28 mouse cellular contexts compared by ENCODE assay signal in genomic region chr6:128390683-128391082, GRCm38 (mm10). TPM values are rescaled to one million over a fixed set of nuclear protein-coding genes. Genes with fewer than 3 reads are reported as not detected.
A peak's percentile ranks its signal among the peaks of the same experiment; 100 is the strongest.
DNase-seq lines count a peak whose midpoint lies in the region; ATAC-seq lines count a peak whose summit lies in the region.
"Had no signal": no experiment of that assay in that cellular context is flagged by ENCODE, and none has a peak within 500 bp of the region (broad histone marks: within the 10 kb centered on the region; RNA-seq: fewer than 3 reads in every experiment).

No protein-coding gene starts in this region.

- ATAC-seq in hindbrain, embryonic 13.5 days (ENCODE audit: low FRiP score): no peak
- ATAC-seq: CD4-positive, CD25-positive, alpha-beta regulatory T cell, adult 4 months; forebrain, embryonic 13.5 days; forebrain, embryonic 15.5 days; forebrain, postnatal 0 days had no signal

- H3K4me2 ChIP-seq in hindbrain, embryonic 13.5 days: no peak overlapping the region
- H3K4me2 ChIP-seq: embryonic facial prominence, embryonic 13.5 days; embryonic facial prominence, embryonic 15.5 days; forebrain, embryonic 13.5 days; forebrain, embryonic 15.5 days had no signal

- H3K4me3 ChIP-seq in hindbrain, embryonic 13.5 days: no peak overlapping the region
- H3K4me3 ChIP-seq: embryonic facial prominence, embryonic 13.5 days; embryonic facial prominence, embryonic 15.5 days; erythroblast, embryonic 14.5 days; forebrain, embryonic 13.5 days; forebrain, embryonic 15.5 days had no signal

- no peak overlapping the region for H3K27ac ChIP-seq in hindbrain, embryonic 13.5 days
- H3K27ac ChIP-seq: embryonic facial prominence, embryonic 13.5 days; embryonic facial prominence, embryonic 15.5 days; forebrain, embryonic 13.5 days; forebrain, embryonic 15.5 days had no signal

- no peaks in the 10 kb centered on the region for H3K4me1 ChIP-seq in hindbrain, embryonic 13.5 days (replicated peaks)
- H3K4me1 ChIP-seq: embryonic facial prominence, embryonic 13.5 days; forebrain, embryonic 13.5 days; forebrain, embryonic 15.5 days had no signal

- no peaks in the 10 kb centered on the region for H3K9me3 ChIP-seq in hindbrain, embryonic 13.5 days
- H3K9me3 ChIP-seq: embryonic facial prominence, embryonic 13.5 days; embryonic facial prominence, embryonic 15.5 days; forebrain, embryonic 13.5 days; forebrain, embryonic 15.5 days; G1E had no signal

- no peaks in the 10 kb centered on the region for H3K36me3 ChIP-seq in hindbrain, embryonic 13.5 days
- H3K36me3 ChIP-seq: embryonic facial prominence, embryonic 13.5 days; embryonic facial prominence, embryonic 15.5 days; forebrain, embryonic 15.5 days; G1E had no signal

- WGBS in hindbrain, embryonic 13.5 days: 60% methylated on average over 1 of the region's 1 CpGs

- DNase-seq in 3T3-L1 (ENCODE audit: low read depth, low spot score) (peak; percentile 31), NIH3T3 (ENCODE audit: low read depth) (peak; percentile 45)
- peak; percentile 71 for DNase-seq in gonadal fat pad, adult 2 months (ENCODE audit: low read depth)
- DNase-seq in kidney, postnatal 25 days: no peak
- DNase-seq: adrenal gland, adult 2 months; adrenal gland, postnatal 10 days; adrenal gland, postnatal 25 days; B cell, adult 2 months; cerebellum, adult 11 months; cerebellum, adult 18-20 months; cerebellum, adult 8-10 months; cerebellum, adult 9-11 months; cerebellum, postnatal 14 days; cerebellum, postnatal 36 days; embryo, embryonic 11 days; forebrain, postnatal 0 days had no signal

- no peaks in the 10 kb centered on the region for H3K27me3 ChIP-seq in hindbrain, embryonic 13.5 days
- H3K27me3 ChIP-seq: CH12.LX; embryonic facial prominence, embryonic 13.5 days; embryonic facial prominence, embryonic 15.5 days; forebrain, embryonic 13.5 days; forebrain, embryonic 15.5 days had no signal

- H3K9ac ChIP-seq in hindbrain, embryonic 13.5 days: no peak overlapping the region
- H3K9ac ChIP-seq: embryonic facial prominence, embryonic 13.5 days; embryonic facial prominence, embryonic 15.5 days; forebrain, embryonic 13.5 days; forebrain, embryonic 15.5 days; forebrain, postnatal 0 days had no signal

RNA-seq across cellular contexts. Expression of gene Nrip2, which starts 8.4 kb away (rescaled TPM):
- 7.5 and 8.2 TPM in 2 replicates for polyA plus RNA-seq in gonadal fat pad, adult 2 months (2012; rRNA removed)
- polyA plus RNA-seq in hindbrain, embryonic 13.5 days (2015; fragmentation: Nextera tagmentation; extraction: Ambion mirVana): 8.1 and 9.5 TPM in 2 replicates
- polyA plus RNA-seq: erythroblast, embryonic 14.5 days; G1E had no signal

RNA-seq across cellular contexts. Expression of gene Gm44596, which starts 15.4 kb away (rescaled TPM):
- polyA plus RNA-seq in gonadal fat pad, adult 2 months (2012; rRNA removed): not detected in 2 replicates
- not detected in 2 replicates for polyA plus RNA-seq in hindbrain, embryonic 13.5 days (2015; fragmentation: Nextera tagmentation; extraction: Ambion mirVana)
- polyA plus RNA-seq: adrenal gland, adult 2 months; brain, embryonic 14.5 days; CD4-positive, CD25-positive, alpha-beta regulatory T cell, adult 4 months; embryonic facial prominence, embryonic 11.5 days; embryonic facial prominence, embryonic 13.5 days; embryonic facial prominence, embryonic 15.5 days; erythroblast, embryonic 14.5 days; forebrain, embryonic 11.5 days; forebrain, embryonic 13.5 days; forebrain, embryonic 15.5 days; forebrain, postnatal 0 days; G1E had no signal

RNA-seq across cellular contexts. Expression of gene Tex52, which starts 15.4 kb away (rescaled TPM):
- 0.18 and 0.20 TPM in 2 replicates for polyA plus RNA-seq in gonadal fat pad, adult 2 months (2012; rRNA removed)
- 0.47 and 0.70 TPM in 2 replicates for polyA plus RNA-seq in hindbrain, embryonic 13.5 days (2015; fragmentation: Nextera tagmentation; extraction: Ambion mirVana)
- polyA plus RNA-seq: adrenal gland, adult 2 months; CD4-positive, CD25-positive, alpha-beta regulatory T cell, adult 4 months; G1E had no signal

RNA-seq across cellular contexts. Expression of gene Foxm1, which starts 27.9 kb away (rescaled TPM):
- 3.0 and 4.5 TPM in 2 replicates for polyA plus RNA-seq in gonadal fat pad, adult 2 months (2012; rRNA removed)
- 8.7 and 9.6 TPM in 2 replicates for polyA plus RNA-seq in hindbrain, embryonic 13.5 days (2015; fragmentation: Nextera tagmentation; extraction: Ambion mirVana)

RNA-seq across cellular contexts. Expression of gene Rhno1, which starts 28.0 kb away (rescaled TPM):
- polyA plus RNA-seq in gonadal fat pad, adult 2 months (2012; rRNA removed): 6.7 and 10.2 TPM in 2 replicates
- 115 and 117 TPM in 2 replicates for polyA plus RNA-seq in hindbrain, embryonic 13.5 days (2015; fragmentation: Nextera tagmentation; extraction: Ambion mirVana)

Comparison
In these comparisons a context has a peak if more than half of its experiments do, and no peak if none do; other contexts are left out.
1. DNase-seq: peak in 3T3-L1 (single experiment), NIH3T3 (single experiment) and gonadal fat pad, adult 2 months (single experiment); none in kidney, postnatal 25 days (0 of 2).